Mouse (Mus musculus) urinary bladder, postnatal 25 days (tissue): ENCODE measurements at regions not wholly inside any gene's neighbourhood (a gene's known extent, or its start where the extent isn't known, plus 50 kb on each side); places are given as distances from the start of the nearest gene placed in this dataset.

Source experiments
- DNase-seq: peaks from one replicate; pipeline ENCODE4 v3.0.0; 2022; ENCODE audit warnings: low spot score

- no peak for DNase-seq
Measured at GRCm38 (mm10) chr15:62596735-62597134, 1248.2 kb downstream of the Gsdmc2 start.

- DNase-seq = no peak
Measured at GRCm38 (mm10) chr15:62588580-62588979, 1256.4 kb downstream of the Gsdmc2 start.

GRCm38 (mm10) chr15:62578788-62579187 lies 1266.2 kb downstream of the Gsdmc2 start:
- no peak for DNase-seq

- no peak for DNase-seq
Measured at GRCm38 (mm10) chr15:62575791-62576190, 1269.2 kb downstream of the Gsdmc2 start.

DNA sequence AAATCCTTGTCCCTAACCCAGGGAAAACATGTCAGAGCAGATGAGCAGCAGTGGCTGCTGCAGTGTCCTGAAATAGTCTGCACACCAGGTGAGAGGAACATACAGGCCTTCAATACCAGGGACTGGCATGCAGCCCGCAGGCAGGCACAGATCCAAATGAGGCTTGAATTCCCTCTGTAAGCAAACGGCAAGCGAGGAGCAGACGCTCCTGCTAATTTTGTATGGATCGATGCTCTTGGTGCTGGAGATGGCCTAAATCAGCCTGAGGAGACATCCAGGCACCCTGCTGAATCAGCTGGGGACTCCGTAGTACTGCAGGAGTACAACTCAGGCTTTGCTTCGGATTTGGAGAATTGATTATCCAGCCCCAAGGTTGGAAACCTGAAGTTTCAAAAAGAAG lies 1273.2 kb downstream of the Gsdmc2 start:
- DNase-seq = no peak

- peak; percentile 11 for DNase-seq
Measured at GRCm38 (mm10) chr15:62568788-62569713, 1275.9 kb downstream of the Gsdmc2 start.

DNA sequence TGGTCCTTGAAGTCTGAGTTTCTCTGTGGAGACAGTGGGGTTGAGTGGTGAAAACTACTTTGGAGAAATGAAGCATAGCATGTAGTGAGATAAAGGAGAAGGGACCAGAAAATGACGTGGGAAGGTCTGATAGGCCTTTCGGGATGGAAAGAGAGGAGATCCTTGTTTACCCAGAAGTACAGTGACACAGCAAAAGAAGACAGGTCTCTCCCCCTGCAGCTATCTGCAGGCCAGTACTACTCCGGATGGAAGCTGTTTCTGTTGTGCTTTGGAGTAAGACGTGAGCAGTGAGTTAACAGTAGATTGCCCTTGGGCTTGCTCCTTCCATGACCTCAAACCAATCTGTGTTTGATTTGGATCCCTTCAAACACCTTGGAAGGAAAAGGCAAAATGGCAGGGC lies 1277.5 kb downstream of the Gsdmc2 start:
- no peak for DNase-seq

GRCm38 (mm10) chr15:62566106-62566511 lies 1278.9 kb downstream of the Gsdmc2 start:
- DNase-seq = no peak

DNA sequence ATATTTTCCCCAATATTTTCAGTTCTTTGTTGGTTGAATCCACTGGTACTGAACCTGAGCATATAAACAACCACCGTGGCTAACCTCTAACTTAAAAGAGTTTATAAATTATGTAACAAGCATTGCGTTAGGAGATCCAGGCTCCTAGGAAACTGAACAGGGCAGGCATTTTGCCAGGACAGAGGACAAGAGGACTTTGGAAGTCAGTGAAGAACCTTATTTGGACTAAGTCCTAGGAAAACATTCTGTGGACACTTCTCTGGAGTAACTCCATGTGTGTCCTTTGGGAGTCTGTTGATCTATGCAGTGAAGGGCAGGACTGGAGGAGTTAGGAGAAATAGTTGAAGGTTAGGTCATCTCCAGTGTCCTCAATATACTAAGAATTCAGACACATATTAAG lies 1311.7 kb downstream of the Gsdmc2 start:
- no peak for DNase-seq

GRCm38 (mm10) chr15:62528975-62529374 lies 1316.0 kb downstream of the Gsdmc2 start:
- DNase-seq = no peak

DNA sequence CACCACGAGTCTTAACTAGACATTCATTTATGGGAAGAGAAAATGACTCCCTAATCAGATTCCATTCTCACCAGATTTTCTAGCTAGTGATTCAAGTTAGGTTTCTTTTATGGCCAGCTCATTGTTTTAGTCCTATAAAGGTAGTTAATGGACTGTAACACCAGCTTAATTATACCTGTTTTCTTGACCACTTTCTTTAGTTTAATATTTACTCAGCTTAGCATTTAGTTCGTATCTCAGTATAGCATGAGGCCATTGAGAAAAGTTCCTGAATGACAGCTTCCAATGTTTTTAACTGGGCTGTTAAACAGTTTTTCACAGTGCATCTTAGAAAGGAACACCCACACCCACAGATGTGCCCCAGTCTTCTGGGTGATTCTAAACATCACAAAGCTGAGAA lies 1320.3 kb downstream of the Gsdmc2 start:
- DNase-seq = no peak

GRCm38 (mm10) chr15:62524135-62524534 lies 1320.8 kb downstream of the Gsdmc2 start:
- DNase-seq = no peak

- no peak for DNase-seq
Measured at GRCm38 (mm10) chr15:62513462-62513861, 1331.5 kb downstream of the Gsdmc2 start.

DNA sequence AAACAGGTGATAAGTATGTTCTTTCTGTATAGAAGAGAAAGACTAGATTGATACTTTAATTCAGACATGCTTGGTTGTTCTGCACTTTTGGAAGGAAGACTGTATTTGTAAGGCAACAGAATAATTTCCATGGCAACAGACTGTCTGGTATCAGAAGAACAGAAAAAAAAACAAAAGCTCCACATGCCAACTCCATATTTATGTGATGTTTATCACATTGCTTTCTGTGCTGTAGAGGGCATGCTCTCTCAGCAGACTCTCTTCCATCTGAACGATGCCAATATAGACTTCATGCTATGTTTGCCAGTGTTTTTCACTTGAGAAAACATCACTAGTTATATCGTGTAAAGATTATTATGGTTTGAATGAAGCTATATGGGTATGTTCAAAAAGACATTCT lies 1333.5 kb downstream of the Gsdmc2 start:
- no peak for DNase-seq

DNA sequence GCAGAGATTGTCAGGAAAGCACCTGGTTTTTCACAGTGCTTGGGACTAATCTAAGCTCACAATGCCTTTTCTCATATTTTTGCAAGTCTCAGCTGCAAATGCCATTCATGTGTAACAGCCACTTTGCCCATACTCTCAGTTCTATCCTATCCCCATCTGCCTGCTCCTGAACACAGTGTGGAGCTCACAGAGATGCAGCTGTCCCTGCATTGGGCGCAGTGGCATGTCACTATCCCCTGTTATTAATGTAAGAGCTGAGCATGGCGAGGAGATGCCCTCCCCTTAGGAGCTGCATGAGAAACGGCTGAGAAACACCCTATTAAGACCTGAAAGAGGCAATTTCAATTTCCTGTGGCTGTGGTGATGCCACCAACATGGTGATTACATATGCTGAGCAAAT lies 1341.1 kb downstream of the Gsdmc2 start:
- DNase-seq = no peak

- DNase-seq = peak; percentile 21
Measured at GRCm38 (mm10) chr15:62500966-62501365, 1344.0 kb downstream of the Gsdmc2 start.

- DNase-seq = no peak
Measured at GRCm38 (mm10) chr15:62500522-62500921, 1344.5 kb downstream of the Gsdmc2 start.

GRCm38 (mm10) chr15:62496193-62496592 lies 1348.8 kb downstream of the Gsdmc2 start:
- DNase-seq = no peak

GRCm38 (mm10) chr15:62492350-62492749 lies 1352.6 kb downstream of the Gsdmc2 start:
- DNase-seq = no peak

- no peak for DNase-seq
Measured at GRCm38 (mm10) chr15:62490548-62490947, 1354.4 kb downstream of the Gsdmc2 start.

- no peak for DNase-seq
Measured at GRCm38 (mm10) chr15:62486540-62486939, 1358.4 kb downstream of the Gsdmc2 start.

DNA sequence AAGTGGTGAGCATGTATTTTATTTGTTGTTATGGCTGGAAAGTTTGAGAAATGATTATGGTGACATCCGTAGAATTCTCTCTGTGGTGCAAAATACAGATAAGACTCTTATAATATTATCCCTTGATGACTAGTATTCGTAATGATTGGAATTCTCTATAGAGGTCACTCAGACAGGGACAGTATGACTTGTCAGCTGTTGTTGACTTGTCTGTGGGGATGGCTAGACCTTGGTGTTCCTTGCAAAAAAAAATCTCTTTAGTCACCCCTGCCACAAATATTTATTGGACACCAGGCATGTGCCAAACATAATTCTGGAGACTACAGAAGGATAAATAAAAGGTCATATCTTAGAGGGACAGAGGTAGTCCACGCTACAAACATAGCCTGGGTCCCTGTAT lies 1360.6 kb downstream of the Gsdmc2 start:
- no peak for DNase-seq

- no peak for DNase-seq
Measured at GRCm38 (mm10) chr15:62483534-62483933, 1361.4 kb downstream of the Gsdmc2 start.

GRCm38 (mm10) chr15:62482357-62482756 lies 1362.6 kb downstream of the Gsdmc2 start:
- no peak for DNase-seq
